Mouse (Mus musculus) gastrocnemius, adult 18-20 months (tissue): ENCODE results near the gene Tpra1. TPM values are rescaled to one million over a fixed set of nuclear protein-coding genes. Genes with fewer than 3 reads are reported as not detected.

Experiments used
- DNase-seq: peaks from one replicate; pipeline ENCODE4 v3.0.0; 2021; ENCODE audit warnings: low spot score
- total RNA-seq, 2 experiments: library from RNA; stranded (reverse); gene quantifications; 2 replicates each; pipeline ENCODE4 v1.2.3; 2021

Gene Tpra1
- total RNA-seq, 2 experiments from 2014 or later, result 17.9 to 27.9 TPM

DNA sequence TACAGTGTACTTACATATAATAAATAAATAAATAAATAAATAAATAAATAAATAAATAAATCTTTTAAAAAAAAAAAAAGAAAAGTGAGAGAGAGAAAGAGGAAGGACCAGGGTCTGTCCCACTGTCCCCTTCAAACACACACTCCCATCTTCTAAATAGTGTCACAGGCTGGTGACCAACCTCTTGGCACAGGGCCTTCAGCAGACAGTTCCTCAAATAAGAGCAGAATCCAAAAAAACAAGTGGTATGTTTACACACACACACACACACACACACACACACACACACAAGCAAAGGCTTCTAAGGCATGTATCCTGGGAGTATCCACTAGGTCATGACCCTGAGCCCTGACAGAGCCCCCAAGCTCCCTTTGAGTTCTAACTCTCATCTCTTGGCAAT lies 45.7 kb downstream of the Tpra1 start:
- no peak for DNase-seq

DNA sequence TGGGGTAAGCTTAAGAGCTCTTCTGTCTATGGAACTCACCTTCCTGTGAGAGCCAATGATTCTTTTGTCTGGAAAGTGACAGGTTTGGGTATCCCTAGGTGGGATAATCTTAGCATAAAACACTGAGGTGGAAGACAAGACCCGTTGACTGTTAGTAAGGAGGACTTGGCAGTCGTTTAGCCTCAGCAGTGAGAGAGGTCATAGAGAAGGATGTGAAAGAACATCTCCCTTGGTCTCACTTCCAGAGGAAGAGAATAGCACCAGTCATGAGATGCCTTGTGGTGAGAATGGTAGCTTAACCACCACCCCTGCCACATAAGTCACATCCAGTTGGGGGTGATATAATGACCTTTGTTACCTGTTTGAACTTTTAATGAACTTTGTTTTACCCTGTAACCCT lies 54.7 kb downstream of the Tpra1 start:
- DNase-seq, result no peak

DNA sequence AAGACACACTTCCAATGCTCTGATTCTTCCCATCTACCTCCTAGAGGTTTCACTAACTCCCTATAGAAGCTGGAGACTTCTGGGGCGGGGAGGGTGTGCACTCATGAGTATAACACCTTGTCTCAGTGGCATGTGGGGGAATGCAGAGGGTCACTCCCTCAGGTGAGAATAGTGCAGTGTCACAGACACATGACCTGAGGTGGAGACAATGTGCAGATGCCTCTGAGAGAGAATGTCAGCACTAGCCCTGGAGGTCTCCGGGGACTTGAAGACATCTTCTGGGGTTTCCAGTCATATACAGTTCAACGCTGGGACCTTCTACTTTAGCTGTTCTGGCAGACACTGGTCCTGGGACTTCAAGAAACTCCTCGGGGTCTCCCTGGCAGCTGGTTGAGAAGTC lies 55.3 kb downstream of the Tpra1 start:
- DNase-seq, result no peak

DNA sequence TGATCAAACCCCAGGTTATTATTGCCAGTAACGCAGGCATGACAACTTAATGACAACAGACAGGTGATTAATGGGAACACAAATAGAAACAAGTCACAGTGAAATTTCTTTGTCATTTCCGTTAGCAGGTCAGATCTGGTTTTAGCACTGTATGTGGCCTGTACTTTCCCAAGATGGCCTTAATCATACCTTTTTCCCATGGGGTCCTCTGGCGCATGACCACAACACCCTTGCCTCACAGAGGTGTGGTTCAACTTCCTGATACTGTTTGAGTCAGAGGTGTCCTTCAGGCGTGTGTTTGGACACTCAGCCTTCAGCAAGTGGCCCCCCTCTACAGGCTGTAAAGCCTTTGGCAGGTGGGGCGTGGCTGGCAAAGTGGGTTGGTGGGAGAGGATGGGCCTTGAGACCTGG lies 55.8 kb downstream of the Tpra1 start:
- DNase-seq, result no peak

DNA sequence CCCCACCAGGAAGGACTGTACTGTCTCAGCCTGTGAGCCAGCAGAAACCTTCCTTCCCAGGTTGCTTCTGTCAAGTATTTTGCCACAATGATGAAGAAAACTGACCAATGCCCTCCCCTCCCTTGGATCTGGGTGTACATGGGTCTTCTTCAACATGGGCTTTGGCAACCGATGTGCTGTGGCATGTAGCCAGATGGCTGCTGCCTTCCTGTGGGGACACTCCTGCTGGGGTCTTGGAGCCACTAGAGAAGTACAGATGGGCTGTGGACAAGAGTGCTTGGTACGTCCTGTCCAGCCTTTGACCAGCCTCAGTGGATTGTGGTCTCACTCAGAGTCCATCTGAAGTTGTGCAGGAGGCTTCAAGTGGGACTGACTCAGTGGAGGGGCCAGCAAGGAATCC lies 56.3 kb downstream of the Tpra1 start:
- no peak for DNase-seq

DNA sequence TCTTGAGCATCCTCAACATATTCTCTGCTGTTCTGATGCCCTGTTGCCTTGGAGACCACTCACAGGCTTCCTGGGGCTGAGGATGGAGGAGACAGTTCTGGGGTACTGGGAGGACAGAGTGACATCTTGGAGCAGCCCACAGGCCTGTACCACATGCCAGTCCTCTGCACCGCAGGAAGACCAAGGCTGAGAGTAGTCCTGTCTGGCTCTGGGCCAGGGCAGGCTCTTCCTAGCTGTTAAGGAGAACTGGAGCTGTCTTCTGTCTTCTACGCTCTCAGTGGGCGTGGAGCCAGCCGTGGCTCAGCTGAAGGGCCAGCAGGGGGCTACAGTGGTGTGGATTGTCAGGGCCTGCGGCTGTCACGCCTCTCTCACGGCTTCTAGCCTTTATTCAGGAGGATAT lies 57.8 kb downstream of the Tpra1 start:
- DNase-seq, result no peak

DNA sequence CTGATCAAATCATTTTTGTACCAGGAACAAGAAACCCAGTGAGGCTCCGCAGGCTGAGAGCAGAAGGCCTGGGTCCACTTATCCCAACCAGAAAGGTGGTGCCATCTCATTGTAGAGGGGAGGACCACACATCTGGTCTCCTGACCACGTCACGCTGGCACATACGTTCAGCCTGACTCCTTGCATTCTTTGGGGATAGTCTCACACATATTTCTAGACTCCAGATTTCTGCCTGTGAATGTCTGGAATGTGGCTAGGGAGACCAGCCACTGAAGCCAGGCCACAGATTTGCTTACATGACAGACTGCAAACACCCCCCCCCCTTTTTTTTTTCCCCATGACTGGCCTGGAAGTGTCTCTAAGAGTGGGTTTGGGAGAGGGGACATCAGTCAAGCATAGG lies 58.9 kb downstream of the Tpra1 start:
- DNase-seq, result no peak

Other genes starting within 250 kb of the Tpra1 start
- gene Mgll, start 177.8 kb upstream of the Tpra1 start, total RNA-seq, result 10 to 100 TPM; 25.2 to 45.8 TPM
- gene Abtb1, start 60.3 kb upstream of the Tpra1 start, total RNA-seq, result 10 to 100 TPM; 20.6 to 23.2 TPM
- gene Podxl2, start 27.2 kb upstream of the Tpra1 start, total RNA-seq, result 10 to 100 TPM; 63.1 to 63.5 TPM
- gene Mcm2, start 3.5 kb upstream of the Tpra1 start, total RNA-seq, result 1 to 10 TPM; 6.1 to 6.4 TPM